Mouse (Mus musculus): ENCODE measurements around the gene Gucy2e. TPM values are rescaled to one million over a fixed set of nuclear protein-coding genes. Genes with fewer than 3 reads are reported as not detected.
A peak's percentile ranks its signal among the peaks of the same experiment; 100 is the strongest.

Gucy2e gene
- polyA plus RNA-seq, 1 experiment, result 1.00 TPM

GRCm38 (mm10) chr11:69179512-69179911 is 57.3 kb downstream of the Gucy2e start:
- DNase-seq (ENCODE audit: extremely low spot score in 1 of 2, low spot score in 1 of 2), result no peak

- no peak for DNase-seq (ENCODE audit: extremely low spot score in 1 of 2, low spot score in 1 of 2)
These were observed 58.3 kb downstream of the Gucy2e start for GRCm38 (mm10) chr11:69178525-69178924.

GRCm38 (mm10) chr11:69174722-69175121 is 62.1 kb downstream of the Gucy2e start:
- no peak for DNase-seq (ENCODE audit: extremely low spot score in 1 of 2, low spot score in 1 of 2)

GRCm38 (mm10) chr11:69172606-69173005 is 64.2 kb downstream of the Gucy2e start:
- DNase-seq (ENCODE audit: extremely low spot score in 1 of 2, low spot score in 1 of 2), result no peak

- DNase-seq (ENCODE audit: extremely low spot score in 1 of 2, low spot score in 1 of 2), result peak in 1 of 2 experiments; percentile 62
These were observed 65.2 kb downstream of the Gucy2e start for GRCm38 (mm10) chr11:69171626-69172025.

- DNase-seq (ENCODE audit: extremely low spot score in 1 of 2, low spot score in 1 of 2), result peak; percentile 46 to 76
These were observed 67.5 kb downstream of the Gucy2e start for GRCm38 (mm10) chr11:69169313-69169712.

Other genes with a start within 250 kb of the Gucy2e start
- gene Pfas, start 228.6 kb downstream of the Gucy2e start, polyA plus RNA-seq (2012; rRNA removed), result 19.0 and 19.8 TPM in 2 replicates
- 48.7 and 49.2 TPM in 2 replicates for gene Ctc1, start 221.1 kb downstream of the Gucy2e start, polyA plus RNA-seq (2012; rRNA removed)
- gene Aurkb, start 191.4 kb downstream of the Gucy2e start, polyA plus RNA-seq (2012; rRNA removed), result 0.96 and 1.1 TPM in 2 replicates
- 28.6 and 32.0 TPM in 2 replicates for gene Borcs6, start 177.3 kb downstream of the Gucy2e start, polyA plus RNA-seq (2012; rRNA removed)
- gene Tmem107, start 166.2 kb downstream of the Gucy2e start, polyA plus RNA-seq (2012; rRNA removed), result 22.0 and 23.5 TPM in 2 replicates
- gene Vamp2, start 148.5 kb downstream of the Gucy2e start, polyA plus RNA-seq (2012; rRNA removed), result 1,200 and 1,339 TPM in 2 replicates
- gene Per1, start 141.8 kb downstream of the Gucy2e start, polyA plus RNA-seq (2012; rRNA removed), result 42.7 and 55.8 TPM in 2 replicates
- 0.78 and 0.86 TPM in 2 replicates for gene Hes7, start 116.6 kb downstream of the Gucy2e start, polyA plus RNA-seq (2012; rRNA removed)
- gene 9130213A22Rik, start 114.4 kb downstream of the Gucy2e start, polyA plus RNA-seq (2012; rRNA removed), result 1.8 and 1.9 TPM in 2 replicates
- 5.1 and 8.0 TPM in 2 replicates for gene Aloxe3, start 111.1 kb downstream of the Gucy2e start, polyA plus RNA-seq (2012; rRNA removed)
- 2.0 TPM in 2 replicates for gene Alox12b, start 80.0 kb downstream of the Gucy2e start, polyA plus RNA-seq (2012; rRNA removed)
- 1.6 and 1.8 TPM in 2 replicates for gene Alox8, start 39.2 kb downstream of the Gucy2e start, polyA plus RNA-seq (2012; rRNA removed)
- gene Cntrob, start 86.7 kb upstream of the Gucy2e start, polyA plus RNA-seq (2012; rRNA removed), result 27.8 and 31.3 TPM in 2 replicates
- 73.4 and 85.0 TPM in 2 replicates for gene Trappc1, start 86.9 kb upstream of the Gucy2e start, polyA plus RNA-seq (2012; rRNA removed)
- 105 and 109 TPM in 2 replicates for gene Kcnab3, start 89.2 kb upstream of the Gucy2e start, polyA plus RNA-seq (2012; rRNA removed)
- gene Rnf227, start 103.4 kb upstream of the Gucy2e start, polyA plus RNA-seq (2012; rRNA removed), result 130 and 138 TPM in 2 replicates
- gene Chd3, start 132.4 kb upstream of the Gucy2e start, polyA plus RNA-seq (2012; rRNA removed), result 374 and 399 TPM in 2 replicates
- 179 and 182 TPM in 2 replicates for gene Naa38, start 158.5 kb upstream of the Gucy2e start, polyA plus RNA-seq (2012; rRNA removed)
- 34.2 and 35.7 TPM in 2 replicates for gene Cyb5d1, start 158.6 kb upstream of the Gucy2e start, polyA plus RNA-seq (2012; rRNA removed)
- 4.1 and 4.6 TPM in 2 replicates for gene Tmem88, start 161.2 kb upstream of the Gucy2e start, polyA plus RNA-seq (2012; rRNA removed)
- 12.3 and 12.7 TPM in 2 replicates for gene Kdm6b, start 176.6 kb upstream of the Gucy2e start, polyA plus RNA-seq (2012; rRNA removed)

Measured in frontal cortex, adult 2 months (tissue).